Mouse (Mus musculus): Measurements from ENCODE around the gene Galnt18. TPM values are rescaled to one million over a fixed set of nuclear protein-coding genes. Genes with fewer than 3 reads are reported as not detected.

The Galnt18 gene
- polyA plus RNA-seq, 1 experiment: 11.9 TPM

DNA sequence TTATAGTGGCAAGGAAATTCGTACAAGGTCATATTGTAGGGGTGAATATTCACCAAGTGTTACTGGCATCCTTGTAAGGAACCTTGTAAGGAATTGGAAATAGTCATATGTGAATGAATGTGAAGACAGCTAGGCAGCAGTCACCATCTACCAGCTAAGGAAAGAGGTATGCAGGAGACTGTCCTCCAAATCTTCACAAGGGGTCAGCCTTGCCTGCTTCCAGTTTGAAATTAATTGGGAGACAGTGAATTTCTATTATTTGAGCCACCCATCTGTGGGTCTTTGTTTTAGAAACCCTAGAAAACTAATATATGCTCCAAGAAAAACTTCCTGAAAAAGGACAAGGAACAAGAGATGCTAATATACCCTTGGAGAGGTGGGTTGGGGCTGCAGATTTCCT lies 313.1 kb downstream of the Galnt18 start:
- TF ChIP-seq CTCF (IDR thresholded peaks at IDR 0.05; ENCODE audit: control insufficient read depth, insufficient read depth, insufficient read length): no peak
- no peak for TF ChIP-seq MAX (IDR thresholded peaks at IDR 0.05)
- TF ChIP-seq CEBPB (IDR thresholded peaks at IDR 0.05; ENCODE audit: low read depth): no peak
- TF ChIP-seq MYOG (IDR thresholded peaks at IDR 0.05; ENCODE audit: control insufficient read depth, extremely low read depth, insufficient read length): no peak
- TF ChIP-seq FOSL1 (IDR thresholded peaks at IDR 0.05; ENCODE audit: insufficient read depth, low read length, poor library complexity, severe bottlenecking): no peak
- no peak for TF ChIP-seq MYOD1 (IDR thresholded peaks at IDR 0.05; ENCODE audit: control insufficient read depth, insufficient read length, low read depth)
- TF ChIP-seq USF1 (IDR thresholded peaks at IDR 0.05; ENCODE audit: low read depth): no peak
- no peaks in the 10 kb centered on the region for H3K79me3 ChIP-seq (ENCODE audit: low read depth)
- H3K79me2 ChIP-seq (ENCODE audit: control insufficient read depth, insufficient read depth): no peaks in the 10 kb centered on the region
- H3K4me3 ChIP-seq (ENCODE audit: insufficient read depth, poor library complexity, severe bottlenecking): no peak overlapping the region
- no peak overlapping the region for H3ac ChIP-seq (ENCODE audit: control insufficient read depth, insufficient read length, low read depth)
- H3K36me3 ChIP-seq (ENCODE audit: control insufficient read depth, insufficient read depth): no peaks in the 10 kb centered on the region
- H3K27me3 ChIP-seq (ENCODE audit: control insufficient read depth, insufficient read depth, insufficient read length): no peaks in the 10 kb centered on the region

DNA sequence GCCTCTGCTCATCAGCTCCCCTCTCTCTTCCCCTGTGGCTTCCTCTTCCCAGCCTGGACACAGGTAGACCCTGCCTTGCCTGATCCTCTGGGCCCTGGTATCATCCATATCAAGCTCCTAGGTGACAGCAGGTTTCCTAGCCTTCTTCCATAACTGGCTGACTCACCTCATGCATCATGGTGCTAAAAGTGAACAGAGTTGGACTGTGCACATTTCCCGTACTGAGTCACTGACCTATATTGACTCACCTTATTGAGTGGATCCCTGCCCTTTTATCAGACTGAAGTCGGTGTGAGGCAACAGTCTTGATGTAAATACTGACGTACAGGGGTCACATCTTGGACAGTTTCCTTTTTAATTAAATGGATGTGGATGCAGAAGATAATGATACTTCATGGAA lies 313.7 kb downstream of the Galnt18 start:
- H3K4me3 ChIP-seq (ENCODE audit: insufficient read depth, poor library complexity, severe bottlenecking): no peak overlapping the region
- TF ChIP-seq MYOD1 (IDR thresholded peaks at IDR 0.05; ENCODE audit: control insufficient read depth, insufficient read length, low read depth) (no peak), CEBPB (IDR thresholded peaks at IDR 0.05; ENCODE audit: low read depth) (no peak), MAX (IDR thresholded peaks at IDR 0.05) (no peak), USF1 (IDR thresholded peaks at IDR 0.05; ENCODE audit: low read depth) (no peak), CTCF (IDR thresholded peaks at IDR 0.05; ENCODE audit: control insufficient read depth, insufficient read depth, insufficient read length) (no peak), FOSL1 (IDR thresholded peaks at IDR 0.05; ENCODE audit: insufficient read depth, low read length, poor library complexity, severe bottlenecking) (no peak), MYOG (IDR thresholded peaks at IDR 0.05; ENCODE audit: control insufficient read depth, extremely low read depth, insufficient read length) (no peak)
- H3K79me2 ChIP-seq (ENCODE audit: control insufficient read depth, insufficient read depth): no peaks in the 10 kb centered on the region
- no peak overlapping the region for H3ac ChIP-seq (ENCODE audit: control insufficient read depth, insufficient read length, low read depth)
- no peaks in the 10 kb centered on the region for H3K27me3 ChIP-seq (ENCODE audit: control insufficient read depth, insufficient read depth, insufficient read length)
- no peaks in the 10 kb centered on the region for H3K36me3 ChIP-seq (ENCODE audit: control insufficient read depth, insufficient read depth)
- H3K79me3 ChIP-seq (ENCODE audit: low read depth): no peaks in the 10 kb centered on the region

DNA sequence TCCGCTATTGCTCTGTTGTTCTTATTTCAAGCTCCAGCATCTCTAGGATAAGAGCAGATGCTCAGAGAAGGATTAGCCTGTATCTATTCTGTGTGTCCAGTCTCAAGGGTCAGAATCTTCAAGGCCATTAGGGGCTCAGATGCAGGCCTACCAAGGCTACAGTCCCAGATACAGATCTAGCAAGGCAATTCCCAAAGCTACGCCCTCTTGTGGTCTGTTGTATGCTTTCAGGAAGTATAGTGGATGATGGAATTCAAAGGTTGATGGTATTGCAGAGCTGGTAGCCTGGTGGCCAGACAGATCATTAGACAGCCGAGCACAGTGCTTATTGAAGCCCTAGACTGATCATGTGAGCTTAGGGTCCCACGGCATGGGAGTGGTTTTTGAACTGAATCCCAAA lies 320.1 kb downstream of the Galnt18 start:
- Histone ChIP-seq H3K79me3 (ENCODE audit: low read depth) (no peaks in the 10 kb centered on the region), H3K36me3 (ENCODE audit: control insufficient read depth, insufficient read depth) (no peaks in the 10 kb centered on the region)
- TF ChIP-seq FOSL1 (IDR thresholded peaks at IDR 0.05; ENCODE audit: insufficient read depth, low read length, poor library complexity, severe bottlenecking) (no peak), CTCF (IDR thresholded peaks at IDR 0.05; ENCODE audit: control insufficient read depth, insufficient read depth, insufficient read length) (no peak), MYOD1 (IDR thresholded peaks at IDR 0.05; ENCODE audit: control insufficient read depth, insufficient read length, low read depth) (no peak), MYOG (IDR thresholded peaks at IDR 0.05; ENCODE audit: control insufficient read depth, extremely low read depth, insufficient read length) (no peak), MAX (IDR thresholded peaks at IDR 0.05) (no peak), CEBPB (IDR thresholded peaks at IDR 0.05; ENCODE audit: low read depth) (no peak), USF1 (IDR thresholded peaks at IDR 0.05; ENCODE audit: low read depth) (no peak)

DNA sequence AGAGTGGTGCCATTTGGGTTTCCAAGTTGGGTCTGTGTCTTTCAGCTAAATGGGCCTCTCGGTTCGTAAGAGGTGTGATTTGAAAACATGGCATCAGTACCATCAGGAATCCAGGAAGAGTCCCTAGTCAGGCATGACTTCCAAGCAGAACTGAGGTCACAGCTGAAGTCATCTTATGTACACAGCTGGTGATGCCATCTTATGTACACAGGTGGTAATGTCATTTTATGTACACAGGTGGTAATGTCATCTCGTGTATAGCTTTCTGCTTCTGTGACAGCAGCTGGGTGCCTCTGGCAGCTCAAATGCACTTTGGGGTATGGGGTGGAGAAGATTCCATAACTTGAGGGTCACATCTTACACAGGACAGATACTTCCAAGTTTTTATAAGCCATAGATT lies 323.8 kb downstream of the Galnt18 start:
- H3K79me2 ChIP-seq (ENCODE audit: control insufficient read depth, insufficient read depth): no peaks in the 10 kb centered on the region
- TF ChIP-seq MYOG (IDR thresholded peaks at IDR 0.05; ENCODE audit: control insufficient read depth, extremely low read depth, insufficient read length) (no peak), CTCF (IDR thresholded peaks at IDR 0.05; ENCODE audit: control insufficient read depth, insufficient read depth, insufficient read length) (no peak), MAX (IDR thresholded peaks at IDR 0.05) (no peak), USF1 (IDR thresholded peaks at IDR 0.05; ENCODE audit: low read depth) (no peak), FOSL1 (IDR thresholded peaks at IDR 0.05; ENCODE audit: insufficient read depth, low read length, poor library complexity, severe bottlenecking) (no peak), CEBPB (IDR thresholded peaks at IDR 0.05; ENCODE audit: low read depth) (no peak), MYOD1 (IDR thresholded peaks at IDR 0.05; ENCODE audit: control insufficient read depth, insufficient read length, low read depth) (no peak)
- no peak overlapping the region for H3K4me3 ChIP-seq (ENCODE audit: insufficient read depth, poor library complexity, severe bottlenecking)
- H3ac ChIP-seq (ENCODE audit: control insufficient read depth, insufficient read length, low read depth): no peak overlapping the region
- H3K79me3 ChIP-seq (ENCODE audit: low read depth): no peaks in the 10 kb centered on the region
- H3K36me3 ChIP-seq (ENCODE audit: control insufficient read depth, insufficient read depth): no peaks in the 10 kb centered on the region
- no peaks in the 10 kb centered on the region for H3K27me3 ChIP-seq (ENCODE audit: control insufficient read depth, insufficient read depth, insufficient read length)

More for the DNA sequence above, 320.1 kb downstream of the Galnt18 start:
- Histone ChIP-seq H3ac (ENCODE audit: control insufficient read depth, insufficient read length, low read depth) (no peak overlapping the region), H3K4me3 (ENCODE audit: insufficient read depth, poor library complexity, severe bottlenecking) (no peak overlapping the region), H3K27me3 (ENCODE audit: control insufficient read depth, insufficient read depth, insufficient read length) (no peaks in the 10 kb centered on the region), H3K79me2 (ENCODE audit: control insufficient read depth, insufficient read depth) (no peaks in the 10 kb centered on the region)

DNA sequence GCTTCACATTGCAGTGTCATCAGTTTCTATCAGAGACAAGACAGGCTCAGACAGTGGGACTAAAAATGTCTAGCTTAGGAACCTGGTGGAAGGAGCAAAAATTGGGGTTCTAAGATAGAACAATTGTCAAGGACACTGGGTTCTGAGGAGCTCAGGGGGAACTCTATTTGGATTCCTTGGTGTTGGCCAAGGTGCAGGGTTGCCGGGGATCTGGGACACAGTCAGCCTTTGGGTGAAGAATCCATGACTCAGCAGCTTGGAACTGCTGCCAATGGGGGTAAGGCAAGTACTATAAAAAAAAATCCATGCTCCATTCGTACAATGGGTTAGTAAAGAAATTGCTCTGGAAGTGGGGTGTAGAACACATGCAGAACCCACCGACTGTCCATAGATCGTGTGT lies 324.2 kb downstream of the Galnt18 start:
- no peaks in the 10 kb centered on the region for H3K79me3 ChIP-seq (ENCODE audit: low read depth)
- no peaks in the 10 kb centered on the region for H3K27me3 ChIP-seq (ENCODE audit: control insufficient read depth, insufficient read depth, insufficient read length)
- no peak overlapping the region for H3K4me3 ChIP-seq (ENCODE audit: insufficient read depth, poor library complexity, severe bottlenecking)
- H3ac ChIP-seq (ENCODE audit: control insufficient read depth, insufficient read length, low read depth): no peak overlapping the region
- no peak for TF ChIP-seq MYOG (IDR thresholded peaks at IDR 0.05; ENCODE audit: control insufficient read depth, extremely low read depth, insufficient read length)
- H3K79me2 ChIP-seq (ENCODE audit: control insufficient read depth, insufficient read depth): no peaks in the 10 kb centered on the region
- no peaks in the 10 kb centered on the region for H3K36me3 ChIP-seq (ENCODE audit: control insufficient read depth, insufficient read depth)

DNA sequence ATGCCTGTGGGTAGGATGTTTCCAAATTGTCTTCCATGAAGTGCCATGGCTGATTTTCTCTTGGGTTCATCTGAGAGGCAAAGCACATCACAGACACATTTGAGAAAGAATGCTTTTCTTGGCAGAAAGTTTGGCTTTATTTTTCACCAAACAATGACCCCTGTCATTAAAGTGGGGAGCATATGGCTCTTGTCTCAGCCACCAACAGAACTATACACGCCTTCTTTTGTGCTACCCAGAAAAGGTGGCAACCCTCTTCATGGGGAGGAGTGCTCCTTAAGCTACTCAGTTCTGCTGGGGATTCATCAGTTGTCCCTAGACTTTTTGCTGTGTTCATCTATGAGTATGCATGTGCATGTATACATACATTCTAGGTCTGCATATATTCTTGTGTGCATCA lies 327.8 kb downstream of the Galnt18 start:
- H3K79me3 ChIP-seq (ENCODE audit: low read depth): no peaks in the 10 kb centered on the region
- TF ChIP-seq CTCF (IDR thresholded peaks at IDR 0.05; ENCODE audit: control insufficient read depth, insufficient read depth, insufficient read length) (no peak), USF1 (IDR thresholded peaks at IDR 0.05; ENCODE audit: low read depth) (no peak), MAX (IDR thresholded peaks at IDR 0.05) (no peak), MYOD1 (IDR thresholded peaks at IDR 0.05; ENCODE audit: control insufficient read depth, insufficient read length, low read depth) (no peak), MYOG (IDR thresholded peaks at IDR 0.05; ENCODE audit: control insufficient read depth, extremely low read depth, insufficient read length) (no peak), FOSL1 (IDR thresholded peaks at IDR 0.05; ENCODE audit: insufficient read depth, low read length, poor library complexity, severe bottlenecking) (no peak), CEBPB (IDR thresholded peaks at IDR 0.05; ENCODE audit: low read depth) (no peak)
- no peak overlapping the region for H3ac ChIP-seq (ENCODE audit: control insufficient read depth, insufficient read length, low read depth)
- no peaks in the 10 kb centered on the region for H3K36me3 ChIP-seq (ENCODE audit: control insufficient read depth, insufficient read depth)
- no peaks in the 10 kb centered on the region for H3K79me2 ChIP-seq (ENCODE audit: control insufficient read depth, insufficient read depth)
- no peaks in the 10 kb centered on the region for H3K27me3 ChIP-seq (ENCODE audit: control insufficient read depth, insufficient read depth, insufficient read length)
- no peak overlapping the region for H3K4me3 ChIP-seq (ENCODE audit: insufficient read depth, poor library complexity, severe bottlenecking)

Measured in C2C12 (cell line).